In the genomic region with DNA sequence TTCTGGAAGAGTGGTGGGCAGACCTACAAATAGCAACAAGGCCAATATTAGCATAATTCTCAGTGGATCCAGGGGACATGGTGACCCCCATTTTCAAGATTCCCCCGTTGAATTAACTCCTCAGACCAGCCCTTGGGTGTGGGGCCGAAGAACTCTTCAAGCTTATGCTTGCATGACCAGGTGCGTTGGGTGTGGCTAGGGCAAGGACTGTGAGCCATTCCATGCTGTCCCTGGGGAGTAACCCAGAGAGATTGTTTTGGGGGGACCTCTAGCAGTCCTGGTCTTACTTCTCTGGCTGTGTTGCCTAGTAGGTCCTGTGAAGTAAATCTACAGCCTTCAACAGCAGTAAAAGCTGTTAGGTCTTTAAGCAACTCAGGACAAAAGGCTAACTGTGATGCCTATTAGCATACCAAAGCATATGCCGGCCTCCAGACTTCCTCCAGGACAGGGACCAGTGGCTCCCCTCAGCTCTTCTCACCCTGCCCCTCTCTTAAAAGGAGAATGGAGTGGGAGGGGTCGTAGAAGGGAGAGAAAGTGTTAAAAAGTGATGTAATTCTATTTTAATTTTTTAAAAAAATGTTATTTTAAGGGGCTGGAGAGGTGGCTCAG, we compare ENCODE assay signal across 19 mouse cellular contexts. TPM values are rescaled to one million over a fixed set of nuclear protein-coding genes. Genes with fewer than 3 reads are reported as not detected.
"Had no signal": no experiment of that assay in that cellular context is flagged by ENCODE, and none has a peak within 500 bp of the region (broad histone marks: within the 10 kb centered on the region; RNA-seq: fewer than 3 reads in every experiment).

No protein-coding gene starts in this region.

- H3K9ac ChIP-seq: limb, embryonic 13.5 days; midbrain, embryonic 15.5 days; neural tube, embryonic 13.5 days had no signal

- ATAC-seq: midbrain, embryonic 15.5 days had no signal

- H3K27ac ChIP-seq: kidney, postnatal 0 days; layer of hippocampus, adult 2 months; limb, embryonic 13.5 days; midbrain, embryonic 15.5 days; neural tube, embryonic 13.5 days; stomach, postnatal 0 days had no signal

- H3K27me3 ChIP-seq: limb, embryonic 13.5 days; midbrain, embryonic 15.5 days; neural tube, embryonic 13.5 days had no signal

- H3K36me3 ChIP-seq: limb, embryonic 13.5 days; midbrain, embryonic 10.5 days; midbrain, embryonic 15.5 days; neural tube, embryonic 13.5 days had no signal

- DNase-seq: kidney, adult 11 months; kidney, adult 9 months; kidney, postnatal 36 days; left cerebral cortex, postnatal 4 days; lung, adult 18-20 months; lung, postnatal 36 days; retina, postnatal 1 day; right cerebral cortex, postnatal 4 days had no signal

- H3K4me2 ChIP-seq: limb, embryonic 13.5 days; midbrain, embryonic 15.5 days; neural tube, embryonic 13.5 days had no signal

- H3K4me1 ChIP-seq: midbrain, embryonic 15.5 days had no signal

- H3K4me3 ChIP-seq: layer of hippocampus, adult 2 months; limb, embryonic 13.5 days; midbrain, embryonic 10.5 days; midbrain, embryonic 15.5 days; neural tube, embryonic 13.5 days had no signal

- H3K9me3 ChIP-seq: limb, embryonic 13.5 days; midbrain, embryonic 10.5 days; midbrain, embryonic 15.5 days; neural tube, embryonic 13.5 days had no signal

RNA-seq across cellular contexts. Expression of a gene that starts 41.3 kb away (rescaled TPM):
- total RNA-seq: layer of hippocampus, adult 2 months; left cerebral cortex, adult 18-20 months; left cerebral cortex, postnatal 10 days; left cerebral cortex, postnatal 4 days had no signal
- polyA plus RNA-seq: kidney, postnatal 0 days; limb, embryonic 13.5 days; lung, embryonic 16.5 days; midbrain, embryonic 10.5 days; midbrain, embryonic 15.5 days; neural tube, embryonic 13.5 days; spleen, adult 2 months; stomach, postnatal 0 days had no signal
